Mouse (Mus musculus): ENCODE results near the gene E2f6. TPM values are rescaled to one million over a fixed set of nuclear protein-coding genes. Genes with fewer than 3 reads are reported as not detected.

E2f6 gene
- total RNA-seq (2015) (51.7 and 60.3 TPM in 2 replicates), total RNA-seq (2017) (49.2 and 49.9 TPM in 2 replicates)

DNA sequence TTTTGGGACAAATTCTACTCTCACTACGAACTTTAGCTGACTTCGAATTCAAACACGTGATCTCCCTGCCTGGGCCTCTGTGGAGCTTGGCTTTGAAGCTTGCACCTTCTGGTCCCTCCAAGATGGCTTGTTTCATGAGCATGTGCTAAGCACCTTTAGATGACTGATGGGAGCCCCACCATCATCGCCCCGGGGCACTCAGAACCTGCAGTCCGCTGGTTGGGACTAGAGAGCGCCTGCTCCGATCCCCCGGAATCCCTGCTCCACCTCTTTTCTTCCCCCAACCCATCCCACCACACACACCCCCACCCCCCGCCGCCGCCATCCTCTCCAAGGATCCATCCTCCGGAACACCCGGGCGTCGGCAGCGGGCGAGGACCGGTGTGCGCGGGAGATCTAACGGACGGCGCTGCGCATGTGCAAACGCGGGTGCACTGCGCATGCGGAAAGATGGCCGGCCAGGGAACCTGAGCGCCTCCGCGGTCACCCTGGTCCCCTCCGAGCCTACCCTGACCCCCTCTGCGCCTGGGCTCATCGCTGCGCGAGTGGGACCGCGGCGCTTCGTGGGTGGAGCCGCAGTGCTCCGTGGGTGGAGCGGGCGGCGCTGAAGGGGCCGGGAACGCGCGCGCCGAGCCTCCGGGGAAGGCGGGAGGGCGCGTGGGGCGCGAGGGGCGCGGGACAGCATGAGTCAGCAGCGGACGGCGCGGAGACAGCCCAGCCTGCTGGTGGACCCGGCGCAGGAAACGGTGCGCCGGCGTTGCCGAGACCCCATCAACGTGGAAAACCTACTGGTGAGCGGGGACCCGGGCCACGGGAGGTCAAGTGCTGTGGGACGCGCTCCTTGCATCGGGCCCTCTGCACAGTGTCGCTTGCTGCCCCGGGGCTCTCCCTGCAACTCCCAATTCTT is at the start of gene E2f6:
TSS of gene E2f6 (plus strand) at position 439 of the 907 bp plus-strand sequence.
- ATAC-seq (replicated peaks; ENCODE audit: poor library complexity) = peak; percentile 71

GRCm38 (mm10) chr12:16761461-16761860 is 49.3 kb upstream of the E2f6 start:
- ATAC-seq (replicated peaks; ENCODE audit: poor library complexity) = no peak

DNA sequence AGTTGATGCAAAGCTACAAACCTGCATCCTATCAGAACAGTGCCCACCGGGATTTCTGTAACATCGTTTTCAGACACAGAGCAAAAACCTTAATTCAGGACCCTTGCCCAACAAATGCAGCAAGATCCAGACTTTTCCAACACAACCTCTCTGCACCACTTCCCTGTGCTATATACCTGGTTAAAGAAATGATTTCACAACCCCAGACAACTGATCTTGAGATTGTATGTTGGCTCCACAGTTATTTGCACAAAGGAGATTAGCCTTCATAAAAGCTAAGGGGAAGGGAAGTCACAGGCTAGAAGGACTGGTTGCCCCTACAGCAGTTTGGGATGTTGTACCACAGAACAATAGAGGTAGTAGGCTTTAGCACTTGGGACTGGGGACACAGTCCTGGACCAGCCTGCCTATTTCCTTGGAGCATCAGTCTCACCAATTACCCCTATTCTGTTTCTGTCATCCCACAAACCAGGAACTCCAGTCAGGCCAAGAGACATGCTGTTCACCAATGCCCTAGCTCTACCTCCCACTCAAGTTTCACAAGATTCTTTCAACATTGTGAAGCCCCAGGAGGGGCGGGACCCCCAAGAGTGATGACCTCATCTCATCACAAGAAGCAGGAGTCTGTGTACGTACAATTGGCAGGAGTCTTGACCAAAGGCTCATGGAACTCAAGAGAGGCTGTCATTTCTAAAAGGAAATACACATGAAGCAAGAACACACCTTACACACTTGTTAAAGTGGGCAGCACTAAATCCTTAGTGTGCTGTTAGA is 46.9 kb upstream of the E2f6 start:
- no peak for ATAC-seq (replicated peaks; ENCODE audit: poor library complexity)

GRCm38 (mm10) chr12:16764776-16765445 is 45.9 kb upstream of the E2f6 start:
- ATAC-seq (replicated peaks; ENCODE audit: poor library complexity) = no peak

GRCm38 (mm10) chr12:16768251-16768650 is 42.5 kb upstream of the E2f6 start:
- no peak for ATAC-seq (replicated peaks; ENCODE audit: poor library complexity)

DNA sequence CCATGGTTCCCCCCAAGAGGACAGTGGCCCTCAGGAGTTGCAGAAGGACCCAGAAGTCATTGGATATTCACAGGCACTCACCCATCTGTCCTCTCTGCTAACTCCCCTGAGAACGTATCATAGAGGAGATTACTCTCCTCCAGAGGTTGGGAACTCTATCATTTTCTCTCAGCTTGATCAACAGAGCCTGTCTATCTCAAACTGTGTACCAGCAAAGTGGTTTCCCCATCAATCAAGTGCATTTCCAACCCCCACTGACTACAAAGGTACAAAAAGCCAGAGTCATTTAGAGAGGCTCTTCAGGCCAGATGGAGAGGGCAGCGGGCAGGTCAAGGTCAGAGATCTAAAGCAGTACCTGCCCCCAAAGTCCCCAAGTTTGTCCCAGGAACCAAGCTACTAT is 42.1 kb upstream of the E2f6 start:
- no peak for ATAC-seq (replicated peaks; ENCODE audit: poor library complexity)

DNA sequence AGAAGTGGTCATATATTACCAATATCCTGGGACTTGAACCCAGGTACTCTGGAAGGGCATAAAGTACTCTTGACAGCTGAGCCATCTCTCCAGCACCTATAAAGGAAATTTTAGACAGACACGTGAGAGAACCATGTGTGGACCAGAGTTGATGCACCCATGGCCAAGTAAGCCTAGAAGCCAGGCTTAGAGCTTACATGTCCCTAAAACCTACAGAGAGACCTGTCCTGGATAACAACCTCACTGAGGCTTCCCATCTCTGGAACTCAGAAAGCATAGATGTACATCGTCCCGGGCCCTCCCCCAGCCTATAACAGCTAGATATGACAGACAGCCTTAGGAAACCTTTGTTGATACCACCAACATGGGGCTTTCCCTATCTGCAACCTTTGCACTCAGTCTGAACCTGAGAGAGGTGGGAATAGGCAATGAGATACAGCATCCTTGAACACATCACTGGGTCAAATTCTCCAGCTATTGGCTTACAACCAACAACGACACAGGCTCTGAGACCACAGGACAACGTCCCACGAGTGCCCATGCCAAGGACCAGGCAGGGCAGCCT is 41.1 kb upstream of the E2f6 start:
- ATAC-seq (replicated peaks; ENCODE audit: poor library complexity) = no peak

- no peak for ATAC-seq (replicated peaks; ENCODE audit: poor library complexity)
Observed at GRCm38 (mm10) chr12:16774605-16775004, 36.2 kb upstream of the E2f6 start.

- ATAC-seq (replicated peaks; ENCODE audit: poor library complexity) = no peak
Observed at GRCm38 (mm10) chr12:16775351-16775750, 35.4 kb upstream of the E2f6 start.

GRCm38 (mm10) chr12:16778523-16778922 is 32.2 kb upstream of the E2f6 start:
- no peak for ATAC-seq (replicated peaks; ENCODE audit: poor library complexity)

DNA sequence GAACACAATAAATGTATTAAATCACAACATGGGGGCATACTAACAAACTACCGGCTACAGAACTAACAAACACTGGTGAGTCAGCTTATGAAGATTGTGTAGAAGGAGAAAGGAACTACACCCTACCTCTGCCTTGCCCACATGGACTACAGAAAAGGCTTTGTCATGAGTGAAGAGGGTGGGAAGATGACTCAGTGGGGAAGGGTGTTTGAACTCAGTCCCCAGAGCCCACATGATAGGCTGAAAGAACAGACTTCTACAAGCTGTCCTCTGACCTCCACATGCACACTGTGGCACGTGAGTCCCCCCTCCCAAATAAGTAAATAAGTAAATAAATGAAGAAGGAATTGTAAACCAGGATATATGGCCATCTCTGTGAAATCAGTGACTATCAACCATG is 31.6 kb upstream of the E2f6 start:
- ATAC-seq (replicated peaks; ENCODE audit: poor library complexity) = no peak

- no peak for ATAC-seq (replicated peaks; ENCODE audit: poor library complexity)
Observed at GRCm38 (mm10) chr12:16780320-16780719, 30.4 kb upstream of the E2f6 start.

- ATAC-seq (replicated peaks; ENCODE audit: poor library complexity) = no peak
Observed at GRCm38 (mm10) chr12:16781034-16781746, 29.6 kb upstream of the E2f6 start.

GRCm38 (mm10) chr12:16788600-16788999 is 22.2 kb upstream of the E2f6 start:
- ATAC-seq (replicated peaks; ENCODE audit: poor library complexity) = no peak

GRCm38 (mm10) chr12:16789199-16789598 is 21.6 kb upstream of the E2f6 start:
- ATAC-seq (replicated peaks; ENCODE audit: poor library complexity) = no peak

DNA sequence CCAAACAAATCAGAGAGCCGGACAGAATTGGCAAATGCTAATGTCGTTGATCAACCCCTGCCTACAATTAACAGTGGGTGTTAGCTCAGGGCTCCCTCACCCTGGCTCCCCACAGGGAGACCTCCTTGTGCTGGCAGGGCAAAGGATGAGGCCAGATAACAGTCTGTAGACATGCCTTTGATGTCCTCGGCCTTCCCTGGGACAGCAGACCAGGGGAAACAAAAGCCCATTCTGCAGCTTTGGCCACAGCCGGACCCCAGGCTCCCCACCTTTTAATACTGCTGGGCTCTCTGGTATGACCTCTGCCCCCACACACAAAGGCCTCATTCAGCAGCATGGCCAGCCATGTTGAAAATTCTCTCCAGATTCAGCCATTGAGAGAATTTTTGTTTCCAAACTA is 21.0 kb upstream of the E2f6 start:
- ATAC-seq (replicated peaks; ENCODE audit: poor library complexity) = no peak

GRCm38 (mm10) chr12:16790456-16790855 is 20.3 kb upstream of the E2f6 start:
- ATAC-seq (replicated peaks; ENCODE audit: poor library complexity) = no peak; the same call in 1 of the 2 replicates

DNA sequence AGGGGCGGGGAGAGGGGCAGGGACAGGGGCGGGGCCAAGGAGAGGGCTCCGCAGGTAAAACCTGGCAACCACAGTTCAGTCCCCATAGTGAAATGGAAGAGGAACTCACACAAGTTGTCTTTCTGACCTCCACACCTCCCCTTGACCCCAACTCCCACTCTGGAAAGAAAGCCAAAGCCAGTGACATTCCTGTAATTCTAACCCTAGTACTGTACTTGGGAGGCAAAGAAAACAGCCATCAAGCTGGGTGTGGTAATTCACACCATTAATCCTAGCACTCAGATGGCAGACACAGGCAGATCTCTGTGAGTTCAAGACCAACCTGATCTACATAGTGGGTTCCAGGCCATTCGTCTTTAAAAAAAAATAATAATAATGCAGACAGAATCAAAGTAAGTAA is 17.4 kb upstream of the E2f6 start:
- no peak for ATAC-seq (replicated peaks; ENCODE audit: poor library complexity)

- ATAC-seq (replicated peaks; ENCODE audit: poor library complexity) = no peak
Observed at GRCm38 (mm10) chr12:16795781-16796180, 15.0 kb upstream of the E2f6 start.

- ATAC-seq (replicated peaks; ENCODE audit: poor library complexity) = no peak
Observed at GRCm38 (mm10) chr12:16798894-16799293, 11.9 kb upstream of the E2f6 start.

DNA sequence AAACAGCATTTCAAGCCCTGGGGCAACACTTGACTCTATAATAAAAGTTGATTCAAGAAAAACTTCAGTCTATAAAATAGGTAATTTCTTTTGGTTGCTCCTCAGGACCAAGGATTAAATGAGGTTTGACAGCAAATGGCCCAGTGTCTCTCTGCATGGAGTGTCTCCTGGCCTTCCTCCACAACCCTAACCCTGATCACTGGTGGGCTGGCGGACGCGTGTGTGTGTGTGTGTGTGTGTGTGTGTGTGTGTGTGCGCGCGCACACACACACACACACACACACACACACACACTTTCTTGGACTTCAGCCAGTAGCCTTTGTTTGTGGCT is 10.9 kb upstream of the E2f6 start:
- no peak for ATAC-seq (replicated peaks; ENCODE audit: poor library complexity)

Measured in megakaryocyte progenitor cell, adult 5-6 weeks (primary cell).